Mouse (Mus musculus) small intestine, adult 2 months (tissue): ENCODE results near the gene Piwil4.

Source experiments
- CTCF ChIP-seq: fragments of 200-500 bp; IDR thresholded peaks from 2 replicates; pipeline ENCODE4 v1.5.1; 2012; ENCODE audit warnings: low read depth, mild to moderate bottlenecking, control low read depth, inconsistent platforms, low read length, moderate library complexity, mixed read lengths; ENCODE audit not compliant: insufficient replicate concordance, insufficient read length; ENCODE audit errors: extremely low read depth
- POLR2A ChIP-seq: fragments of 200-500 bp; IDR thresholded peaks from 2 replicates; pipeline ENCODE4 v1.6.1; 2012; ENCODE audit warnings: low read depth, mild to moderate bottlenecking, control low read depth, inconsistent platforms, low read length, moderate library complexity

DNA sequence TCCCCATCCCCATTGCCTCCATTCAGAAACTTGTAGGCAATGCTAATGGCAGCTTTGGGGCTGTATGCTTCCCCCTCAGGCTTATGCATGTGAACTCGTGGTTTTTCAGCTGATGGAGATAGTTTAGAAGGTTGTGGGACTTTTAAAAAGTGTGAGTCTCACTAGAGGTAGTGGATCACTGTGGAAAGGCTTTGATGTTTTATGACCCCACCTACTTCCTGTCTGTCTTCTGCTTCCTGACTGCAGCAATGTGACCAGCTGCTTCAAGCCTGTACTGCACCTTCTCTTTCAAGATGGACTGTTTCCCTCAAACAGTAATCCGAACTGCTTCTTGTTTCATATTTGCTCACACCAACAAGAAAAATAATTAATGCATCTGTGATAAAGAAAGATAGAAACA is 82.6 kb downstream of the Piwil4 start:
- TF ChIP-seq CTCF (no peak), POLR2A (no peak)
